Mouse (Mus musculus): ENCODE measurements at regions not wholly inside any gene's neighbourhood (a gene's known extent, or its start where the extent isn't known, plus 50 kb on each side); places are given as distances from the start of the nearest gene placed in this dataset.

GRCm38 (mm10) chr15:50417641-50418040, 3467.1 kb upstream of the Gm7489 start:
- no peak for DNase-seq (ENCODE audit: low spot score in 2 of 2)

- no peak for DNase-seq (ENCODE audit: low spot score in 2 of 2)
Measured at GRCm38 (mm10) chr15:50423082-50423665, 3461.5 kb upstream of the Gm7489 start.

GRCm38 (mm10) chr15:50449604-50450003, 3435.1 kb upstream of the Gm7489 start:
- DNase-seq (ENCODE audit: low spot score in 2 of 2), result no peak

GRCm38 (mm10) chr15:50472626-50473025, 3412.1 kb upstream of the Gm7489 start:
- no peak for DNase-seq (ENCODE audit: low spot score in 2 of 2)

GRCm38 (mm10) chr15:50498716-50499115, 3386.0 kb upstream of the Gm7489 start:
- DNase-seq (ENCODE audit: low spot score in 2 of 2), result no peak

GRCm38 (mm10) chr15:50507999-50508624, 3376.6 kb upstream of the Gm7489 start:
- no peak for DNase-seq (ENCODE audit: low spot score in 2 of 2)

- no peak for DNase-seq (ENCODE audit: low spot score in 2 of 2)
Measured at GRCm38 (mm10) chr15:50513036-50513435, 3371.7 kb upstream of the Gm7489 start.

- no peak for DNase-seq (ENCODE audit: low spot score in 2 of 2)
Measured at GRCm38 (mm10) chr15:50524841-50525240, 3359.9 kb upstream of the Gm7489 start.

- DNase-seq (ENCODE audit: low spot score in 2 of 2), result no peak
Measured at GRCm38 (mm10) chr15:50534490-50534889, 3350.2 kb upstream of the Gm7489 start.

- DNase-seq (ENCODE audit: low spot score in 2 of 2), result no peak
Measured at GRCm38 (mm10) chr15:50563611-50564010, 3321.1 kb upstream of the Gm7489 start.

GRCm38 (mm10) chr15:50580811-50581210, 3303.9 kb upstream of the Gm7489 start:
- DNase-seq (ENCODE audit: low spot score in 2 of 2), result no peak

- no peak for DNase-seq (ENCODE audit: low spot score in 2 of 2)
Measured at GRCm38 (mm10) chr15:50583951-50584350, 3300.8 kb upstream of the Gm7489 start.

GRCm38 (mm10) chr15:50585496-50585895, 3299.2 kb upstream of the Gm7489 start:
- no peak for DNase-seq (ENCODE audit: low spot score in 2 of 2)
